Mouse (Mus musculus): ENCODE data around the gene Fbxl17.

Fbxl17 gene

DNA sequence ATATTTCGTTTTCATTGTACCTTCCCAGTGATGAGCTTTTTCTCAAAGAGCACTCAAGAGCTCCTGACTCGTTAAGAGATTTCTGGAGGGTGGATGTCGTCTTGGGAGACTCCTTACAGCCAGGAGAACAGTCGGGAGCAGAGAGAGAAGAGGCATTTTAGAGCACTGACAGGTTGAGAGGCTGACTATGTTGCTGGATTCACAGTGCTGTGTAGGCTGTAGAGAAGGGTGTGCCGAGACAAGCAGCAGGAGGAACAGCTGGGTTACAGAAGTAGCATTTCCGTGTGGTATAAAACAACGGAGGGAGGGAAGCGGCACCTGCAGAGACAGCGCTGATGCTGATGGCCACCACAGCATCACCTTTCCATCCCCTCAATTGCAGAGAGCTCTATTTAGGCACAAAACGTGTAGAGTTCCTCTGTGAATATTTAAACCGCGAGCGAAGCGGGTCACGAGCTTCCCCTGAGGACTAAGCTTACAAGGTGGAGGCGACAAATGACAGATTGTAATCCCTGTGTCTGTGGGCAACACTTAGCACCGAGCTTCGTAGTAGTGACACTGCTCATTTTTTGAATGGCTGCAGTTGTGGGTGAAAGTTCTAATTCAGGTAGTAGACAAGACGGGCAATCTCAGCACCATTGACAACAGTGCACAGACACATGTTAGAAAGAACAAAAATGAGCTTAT is 385.3 kb downstream of the Fbxl17 start:
- DNase-seq (ENCODE audit: extremely low read depth, low read depth, low spot score), result no peak

DNA sequence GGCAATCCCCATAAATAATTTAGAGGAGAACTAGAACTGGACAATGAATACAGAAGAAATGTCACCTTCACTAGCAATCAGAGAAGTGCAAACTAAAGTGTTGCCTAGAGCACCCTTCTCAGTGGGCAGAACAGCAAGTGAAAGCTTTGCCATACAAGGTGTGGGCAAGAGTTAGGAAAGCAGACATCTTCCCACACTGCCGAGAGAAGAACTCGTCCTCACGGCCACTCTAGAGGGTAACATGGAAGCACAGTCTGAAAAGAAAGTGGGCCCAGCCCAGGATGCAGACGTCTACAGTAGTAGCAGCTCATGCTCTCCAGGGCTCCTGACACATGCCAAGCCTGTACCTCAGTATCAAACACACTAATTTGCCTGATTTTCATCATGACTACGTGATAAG is 387.0 kb downstream of the Fbxl17 start:
- DNase-seq (ENCODE audit: extremely low read depth, low read depth, low spot score), result no peak

DNA sequence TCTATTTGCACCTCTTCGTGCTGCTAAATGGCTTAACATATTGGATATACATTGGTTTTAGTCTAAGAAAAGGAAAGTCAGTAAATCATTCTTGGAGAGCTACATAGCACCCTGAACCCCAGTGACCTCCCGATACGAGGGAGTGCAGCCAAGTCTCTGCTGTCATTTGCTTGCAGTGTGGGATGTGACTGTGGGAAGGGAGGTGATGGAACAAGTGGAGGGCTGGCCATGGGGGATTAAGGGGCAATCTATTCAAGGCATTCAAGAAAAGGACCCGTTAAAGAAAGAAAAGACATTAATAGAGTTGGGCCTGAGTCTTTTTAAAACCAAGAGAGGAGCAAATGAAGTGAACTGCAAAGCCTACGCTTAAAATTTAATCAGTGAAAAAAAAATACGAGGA is 388.8 kb downstream of the Fbxl17 start:
- DNase-seq (ENCODE audit: extremely low read depth, low read depth, low spot score), result no peak

DNA sequence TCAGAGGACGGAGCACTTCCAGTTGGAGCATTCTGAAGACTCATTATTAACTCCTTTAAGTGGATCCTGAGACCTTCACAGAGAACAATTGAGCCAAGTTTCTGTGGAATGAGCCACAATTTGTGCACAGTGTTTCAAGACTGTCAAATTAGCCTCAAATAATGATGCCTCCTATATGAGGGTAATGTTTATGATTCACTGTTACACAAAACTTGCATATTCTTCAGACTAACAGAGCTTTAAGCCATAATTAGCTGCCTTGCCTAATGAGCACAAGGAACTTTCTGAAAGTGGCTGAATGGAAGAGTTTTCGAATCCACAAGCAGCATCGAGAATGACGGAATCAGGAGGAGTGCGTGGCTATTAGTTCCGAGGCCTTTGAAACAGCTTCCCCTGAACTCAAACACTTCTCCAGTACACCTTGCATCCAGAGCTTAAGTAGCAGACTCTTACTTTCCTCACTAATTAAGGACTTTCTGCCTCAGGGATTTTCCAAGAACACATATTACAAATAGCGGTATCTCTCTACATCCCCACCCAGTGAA is 389.5 kb downstream of the Fbxl17 start:
- DNase-seq (ENCODE audit: extremely low read depth, low read depth, low spot score), result no peak

DNA sequence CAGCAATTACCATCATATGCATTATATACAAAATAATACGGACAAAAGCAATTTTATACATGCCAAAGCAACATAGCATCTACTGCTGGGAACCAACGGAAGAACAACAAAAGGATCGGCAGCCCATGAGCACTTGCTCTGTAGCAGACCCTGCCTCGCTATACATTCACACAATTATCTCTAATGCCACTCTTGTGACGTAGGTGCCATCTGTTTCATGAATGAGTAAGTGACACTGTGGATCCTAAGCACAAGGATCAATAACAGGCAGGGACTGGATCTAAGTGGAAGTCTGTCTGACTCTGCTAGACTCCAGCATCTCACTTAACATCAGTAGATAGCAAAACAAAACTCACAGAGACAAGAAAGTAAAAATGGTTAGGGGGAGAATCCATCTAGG is 391.8 kb downstream of the Fbxl17 start:
- no peak for DNase-seq (ENCODE audit: extremely low read depth, low read depth, low spot score)

DNA sequence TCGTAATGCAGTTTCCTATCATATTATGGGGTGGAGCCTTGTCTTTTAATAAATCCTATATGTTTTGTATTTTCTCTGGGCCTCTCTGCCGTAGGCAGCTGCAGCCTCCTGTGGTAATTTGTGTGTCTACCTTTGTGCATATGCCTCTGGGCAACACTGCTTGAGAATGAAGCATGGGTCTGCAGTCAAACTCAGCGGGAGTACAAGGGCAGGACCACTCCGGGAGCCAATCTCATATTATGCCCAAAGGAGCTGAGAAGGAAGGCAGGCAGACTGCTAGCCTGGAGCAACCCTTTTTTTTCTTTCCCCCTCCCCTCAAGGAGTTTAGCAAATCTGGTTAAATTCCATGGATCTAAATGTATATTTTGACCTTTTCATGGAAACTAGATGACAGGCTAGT is 392.3 kb downstream of the Fbxl17 start:
- DNase-seq (ENCODE audit: extremely low read depth, low read depth, low spot score), result no peak

DNA sequence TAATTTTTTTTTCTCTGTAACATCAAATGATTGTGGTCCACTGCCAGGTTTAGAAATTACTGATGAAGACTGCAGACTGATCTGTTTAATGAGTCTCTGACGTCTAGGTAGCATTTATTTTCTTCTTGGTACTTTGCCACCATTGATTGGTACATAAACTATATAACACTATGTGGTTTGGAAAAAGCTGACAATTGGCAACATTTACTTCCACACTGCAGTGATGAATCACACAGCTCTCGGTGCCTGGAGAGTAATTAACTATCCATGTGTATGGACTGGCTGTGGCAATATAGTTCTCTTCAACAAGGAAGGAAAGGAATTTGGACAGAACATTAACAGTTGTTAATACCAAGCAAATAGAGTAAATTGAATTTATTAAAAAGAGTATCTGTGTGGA is 404.3 kb downstream of the Fbxl17 start:
- DNase-seq (ENCODE audit: extremely low read depth, low read depth, low spot score), result no peak

DNA sequence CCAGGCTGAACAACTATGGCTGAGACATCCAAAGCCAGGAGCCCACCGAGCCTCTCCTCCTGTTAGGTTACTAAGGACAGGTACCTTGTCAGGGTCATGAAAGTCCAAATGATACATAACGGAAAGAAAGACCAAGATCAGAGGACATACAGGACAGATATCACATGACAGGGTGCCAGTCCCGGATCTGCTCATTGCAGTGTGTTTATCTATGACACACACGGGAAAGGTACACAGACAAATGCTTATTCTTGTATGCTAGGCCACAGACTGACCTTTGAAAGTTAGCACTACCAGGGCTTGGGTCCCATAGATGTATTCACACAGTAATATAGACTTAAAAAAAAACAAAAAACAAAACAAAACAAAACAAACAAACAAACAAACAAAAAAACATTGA is 404.8 kb downstream of the Fbxl17 start:
- DNase-seq (ENCODE audit: extremely low read depth, low read depth, low spot score), result no peak

DNA sequence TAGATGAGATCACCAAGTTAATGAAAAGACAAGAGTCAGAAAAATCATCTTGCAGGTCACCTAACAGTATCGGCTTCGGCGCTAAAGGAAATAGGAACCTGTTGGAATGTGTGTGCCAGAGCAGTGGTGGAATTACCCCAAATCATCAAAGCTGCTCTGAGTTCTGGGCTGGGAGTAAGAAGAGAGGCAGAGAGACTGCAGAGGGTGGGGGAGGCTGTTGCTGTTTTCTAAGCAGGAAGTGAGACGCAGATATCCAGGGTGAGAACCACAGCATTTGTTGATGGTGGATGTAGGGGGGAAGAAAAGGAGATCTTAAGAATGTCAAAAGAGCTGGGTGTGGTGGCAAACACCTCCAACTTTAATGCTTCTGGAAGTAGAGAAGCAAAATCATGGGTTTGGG is 406.6 kb downstream of the Fbxl17 start:
- no peak for DNase-seq (ENCODE audit: extremely low read depth, low read depth, low spot score)

DNA sequence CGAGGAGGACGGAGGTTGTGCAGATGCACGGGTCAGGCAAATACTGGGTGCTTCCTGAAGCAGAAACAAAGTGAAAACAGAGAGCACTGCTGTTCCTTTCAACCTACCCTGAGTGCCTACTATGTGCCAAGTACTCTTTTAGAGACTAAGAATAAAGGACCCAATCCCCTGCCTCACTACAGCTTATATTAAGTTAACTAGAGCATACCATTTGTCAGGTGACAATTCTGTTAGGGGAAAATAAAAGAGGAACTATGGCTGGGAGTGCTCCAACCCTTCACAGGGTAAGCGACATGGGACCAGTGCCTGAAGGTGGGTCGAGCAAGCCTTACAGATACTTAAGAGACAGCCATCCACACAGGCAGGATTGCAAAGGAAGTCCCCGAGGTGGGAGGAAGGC is 407.0 kb downstream of the Fbxl17 start:
- DNase-seq (ENCODE audit: extremely low read depth, low read depth, low spot score), result no peak

DNA sequence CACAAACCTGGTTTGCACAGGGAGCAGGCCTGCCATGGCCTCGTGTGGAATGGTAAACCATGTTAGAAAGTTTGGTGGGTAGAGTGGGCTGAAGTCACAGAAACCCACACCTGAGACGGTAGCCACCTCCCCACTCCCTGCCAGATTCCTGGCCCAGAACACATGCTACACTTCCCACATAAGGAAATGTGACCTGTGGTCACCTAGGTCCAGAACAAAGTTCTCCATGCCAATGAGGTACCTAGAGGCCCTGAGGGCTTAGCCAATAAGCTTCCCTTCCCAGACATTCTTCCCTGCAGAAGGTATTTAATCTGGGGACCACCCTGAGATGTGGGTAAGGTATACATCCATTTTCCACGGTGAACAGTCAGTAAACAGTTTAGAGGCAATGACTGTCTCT is 409.7 kb downstream of the Fbxl17 start:
- DNase-seq (ENCODE audit: extremely low read depth, low read depth, low spot score), result no peak

DNA sequence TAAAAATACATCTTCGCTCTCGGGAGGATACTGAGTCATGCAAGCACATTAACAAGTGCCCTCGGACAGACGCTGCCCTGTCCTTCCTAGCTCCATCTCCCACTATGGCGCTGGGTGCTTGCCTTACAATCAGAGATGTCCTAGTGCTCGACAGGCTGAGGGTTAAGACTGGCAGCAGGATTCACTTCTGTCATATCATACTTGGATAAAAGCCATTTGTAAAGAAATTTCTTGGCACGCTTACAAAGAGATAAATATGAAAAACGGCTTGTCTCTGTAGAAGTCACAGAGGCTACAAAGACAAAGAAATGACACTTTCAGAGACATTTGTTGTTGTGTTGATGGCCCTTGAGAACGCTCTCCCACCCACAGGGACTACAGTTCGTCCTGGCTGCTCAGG is 412.6 kb downstream of the Fbxl17 start:
- no peak for DNase-seq (ENCODE audit: extremely low read depth, low read depth, low spot score)

DNA sequence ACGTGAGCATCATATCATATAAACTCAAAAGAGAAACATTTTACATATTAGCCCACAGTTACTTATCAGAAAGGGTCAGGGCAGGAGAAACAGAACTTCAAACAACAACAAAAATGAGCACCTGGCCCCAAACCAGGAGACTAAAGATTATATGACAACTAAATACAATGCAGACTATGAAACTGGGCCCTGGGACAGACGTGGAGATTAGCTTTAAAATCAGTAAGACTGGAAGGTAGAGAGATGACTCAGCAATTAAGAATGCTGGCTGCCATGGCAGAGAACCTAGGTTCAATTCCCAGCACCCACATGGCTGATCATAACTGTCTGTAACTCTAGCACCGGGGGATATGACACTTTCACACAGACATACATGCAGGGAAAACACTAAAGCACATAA is 413.3 kb downstream of the Fbxl17 start:
- DNase-seq (ENCODE audit: extremely low read depth, low read depth, low spot score), result no peak

DNA sequence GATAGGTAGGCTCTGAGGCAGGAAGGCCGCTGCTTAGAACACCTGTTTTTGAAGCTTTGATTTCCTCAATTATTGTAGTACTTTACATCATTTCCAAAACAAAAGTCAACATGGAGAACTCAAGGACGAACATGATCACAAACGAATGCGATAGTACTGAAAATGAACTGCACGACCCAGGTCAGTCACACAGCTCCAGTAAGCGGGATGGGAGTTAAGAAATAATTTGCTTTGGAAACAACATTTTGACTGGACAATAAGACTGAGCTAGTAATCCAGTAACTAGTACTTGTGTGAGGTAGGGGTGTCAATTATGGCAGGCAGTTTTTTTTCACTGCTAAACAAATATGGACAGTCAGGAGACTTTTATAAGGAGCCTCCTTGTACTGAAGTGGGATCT is 414.6 kb downstream of the Fbxl17 start:
- DNase-seq (ENCODE audit: extremely low read depth, low read depth, low spot score), result no peak

DNA sequence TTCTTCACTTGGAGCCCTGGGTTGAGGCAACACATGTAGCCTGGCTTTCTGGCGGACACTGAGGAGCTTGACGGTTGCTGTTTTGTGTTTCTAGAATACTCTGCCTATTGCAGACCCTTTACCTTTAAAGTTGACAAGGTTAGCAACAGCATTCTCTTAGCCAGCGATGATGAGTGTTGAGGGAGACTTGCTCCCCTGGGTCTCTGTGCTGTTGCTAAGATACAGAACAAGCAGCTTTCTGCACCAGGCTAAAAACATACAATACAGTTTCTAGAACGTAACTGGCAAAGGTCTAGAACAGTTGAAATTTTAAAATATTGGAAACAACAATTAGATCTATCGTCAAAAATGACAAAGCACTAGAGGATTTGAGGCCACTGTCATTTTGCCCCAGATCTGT is 420.7 kb downstream of the Fbxl17 start:
- DNase-seq (ENCODE audit: extremely low read depth, low read depth, low spot score), result no peak

DNA sequence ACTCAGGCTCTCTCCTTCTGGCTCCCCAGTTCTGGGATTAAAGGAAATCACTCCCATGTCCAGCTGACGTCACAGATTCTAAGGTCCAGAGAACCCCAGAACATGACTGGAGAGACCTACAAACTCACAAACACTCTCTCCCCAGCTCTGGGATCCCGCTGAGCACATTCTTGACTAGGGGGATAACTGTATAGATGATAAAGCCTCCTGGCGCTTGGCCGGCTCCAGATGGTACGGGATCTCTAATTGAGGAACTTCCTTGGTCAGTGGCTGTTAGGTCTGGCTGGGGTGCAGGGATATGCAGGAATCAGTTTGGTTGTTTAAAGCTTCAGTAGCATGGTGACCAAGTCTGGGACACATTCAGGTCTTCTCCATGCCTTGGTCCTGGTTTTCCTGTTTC is 422.3 kb downstream of the Fbxl17 start:
- DNase-seq (ENCODE audit: extremely low read depth, low read depth, low spot score), result no peak

DNA sequence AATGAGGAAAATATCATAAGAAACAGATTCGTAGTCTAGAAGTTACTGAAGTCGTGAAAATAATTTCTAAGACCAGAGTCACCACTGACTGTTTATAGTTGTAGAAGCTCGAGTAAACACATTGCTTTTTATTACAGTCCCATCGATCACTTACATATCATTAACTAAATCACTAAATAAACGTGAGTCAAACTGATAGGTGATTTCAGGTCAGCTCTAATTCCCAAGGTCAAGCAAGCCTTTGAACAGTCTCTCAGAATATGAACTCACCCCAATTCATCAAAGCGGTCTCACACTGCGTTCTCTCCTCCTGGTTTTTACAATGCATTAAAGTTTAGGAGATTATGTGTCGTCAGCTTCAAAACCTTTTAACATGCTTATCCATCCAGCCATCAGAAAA is 423.2 kb downstream of the Fbxl17 start:
- no peak for DNase-seq (ENCODE audit: extremely low read depth, low read depth, low spot score)

DNA sequence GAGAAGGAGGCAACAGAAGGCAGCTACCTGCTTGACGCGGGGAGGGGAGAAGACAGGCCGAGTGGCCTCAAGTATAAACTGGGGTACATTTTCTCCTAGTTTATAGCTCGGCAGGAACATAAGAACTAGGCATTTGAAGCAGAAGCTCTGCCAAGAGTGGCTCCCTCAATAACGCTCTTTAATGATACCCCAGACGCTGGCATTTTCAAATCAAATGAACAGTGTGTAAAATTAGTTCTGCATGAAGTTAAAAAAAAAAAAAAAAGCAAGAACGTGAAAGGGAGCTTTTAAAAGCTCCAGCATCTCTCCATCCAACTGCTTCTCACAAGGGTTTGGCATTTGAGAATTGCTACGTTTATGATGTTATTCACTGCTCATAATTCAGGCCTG is 423.8 kb downstream of the Fbxl17 start:
- no peak for DNase-seq (ENCODE audit: extremely low read depth, low read depth, low spot score)

DNA sequence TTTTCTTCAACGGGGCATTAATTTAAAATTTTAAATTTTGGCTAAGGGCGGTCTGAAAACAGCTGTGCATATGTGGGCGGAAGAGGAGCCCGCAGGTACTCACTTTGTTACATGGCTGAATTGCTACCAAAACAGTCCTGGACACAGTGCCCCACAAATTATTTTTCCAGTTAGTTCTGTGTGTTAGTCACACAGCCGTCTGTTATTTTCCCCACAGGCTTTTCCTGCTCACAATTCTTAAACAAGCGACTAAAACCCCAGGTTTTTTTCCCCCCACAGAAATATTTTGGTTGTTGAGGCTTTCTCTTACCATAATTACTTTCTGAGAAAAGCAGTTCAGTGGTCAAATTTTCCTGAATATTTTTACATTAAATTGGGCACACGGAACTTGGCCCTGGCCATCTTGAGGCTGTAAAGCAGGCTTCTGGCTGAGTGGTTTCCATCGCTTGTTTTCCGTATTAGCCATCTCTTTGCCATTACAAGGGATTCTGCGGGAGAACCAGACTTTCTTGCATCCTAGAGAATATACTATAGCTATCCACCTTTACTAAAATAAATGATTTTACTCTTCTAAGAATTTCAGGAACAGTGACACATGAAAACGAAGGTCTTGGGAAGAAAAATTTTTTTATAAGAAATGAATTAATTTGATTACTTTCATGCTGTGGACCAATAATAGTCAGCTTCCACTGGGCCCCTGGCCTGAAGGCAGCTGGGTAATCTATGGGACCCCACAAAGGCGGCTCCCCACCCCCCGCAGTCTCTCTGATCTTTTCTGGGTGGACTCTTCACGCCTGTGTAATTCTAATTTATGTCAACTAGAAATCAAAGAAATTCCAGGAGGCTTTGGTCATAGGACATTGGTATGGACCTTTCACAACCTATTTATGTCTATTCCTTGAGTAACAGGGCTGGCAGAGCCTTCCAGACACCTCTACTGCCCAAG is 424.5 kb downstream of the Fbxl17 start:
- DNase-seq (ENCODE audit: extremely low read depth, low read depth, low spot score), result no peak

DNA sequence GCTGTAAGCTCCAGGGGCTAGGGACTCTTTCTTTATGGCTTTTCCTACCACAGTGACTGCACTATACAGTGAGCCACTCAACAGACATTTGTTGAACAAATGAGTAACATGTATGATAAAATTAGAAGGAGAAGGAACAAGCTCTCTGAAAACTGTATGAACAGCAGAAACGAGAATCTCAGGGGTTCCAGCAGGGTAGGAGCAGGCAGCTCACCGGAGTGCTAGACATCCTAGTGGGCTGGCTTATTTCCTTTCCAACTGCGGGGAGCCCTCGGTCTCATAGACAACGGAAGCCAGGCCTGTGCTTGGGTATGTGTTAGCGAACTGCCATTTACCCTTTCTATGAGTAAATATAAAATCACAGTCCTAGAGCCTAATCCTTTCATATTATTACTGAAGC is 426.5 kb downstream of the Fbxl17 start:
- no peak for DNase-seq (ENCODE audit: extremely low read depth, low read depth, low spot score)

DNA sequence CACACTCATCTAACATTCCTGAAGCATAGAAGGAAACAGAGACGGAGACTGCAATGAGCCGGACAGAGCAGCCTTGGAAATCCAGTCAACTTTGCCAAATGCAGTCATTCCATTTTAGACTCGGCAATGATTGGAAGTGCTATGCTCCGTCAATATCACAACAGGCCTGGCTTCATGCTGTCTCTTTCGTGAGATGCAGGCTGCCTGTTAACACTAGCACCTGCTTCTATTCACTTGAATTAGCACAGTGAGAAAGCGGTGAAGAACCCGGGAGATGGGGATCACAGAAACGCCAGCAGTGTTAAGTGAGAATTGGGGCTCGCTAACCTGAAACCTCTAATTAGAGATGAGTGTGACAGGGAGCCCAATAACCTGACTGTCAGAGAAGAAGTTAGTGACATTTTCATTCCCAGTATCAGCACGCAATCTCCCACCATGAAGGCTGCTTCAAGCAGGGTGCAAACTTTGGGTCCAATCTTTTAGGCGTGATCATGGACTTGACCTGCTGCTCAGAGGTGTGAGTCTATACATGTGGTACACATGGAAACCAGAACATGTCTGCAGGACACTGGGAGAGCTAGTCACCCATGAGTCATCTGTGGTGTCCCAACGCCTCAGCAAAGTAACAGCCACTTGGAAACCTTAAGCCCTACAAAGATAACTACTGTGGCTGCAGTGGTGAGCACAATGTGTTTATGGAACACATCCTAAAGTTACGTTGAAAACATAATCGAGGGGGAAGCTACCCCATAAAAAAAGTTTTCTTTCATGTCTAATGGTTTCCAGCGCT is 428.5 kb downstream of the Fbxl17 start:
- no peak for DNase-seq (ENCODE audit: extremely low read depth, low read depth, low spot score)
